Mouse (Mus musculus): ENCODE measurements at regions not wholly inside any gene's neighbourhood (a gene's known extent, or its start where the extent isn't known, plus 50 kb on each side); places are given as distances from the start of the nearest gene placed in this dataset.

DNA sequence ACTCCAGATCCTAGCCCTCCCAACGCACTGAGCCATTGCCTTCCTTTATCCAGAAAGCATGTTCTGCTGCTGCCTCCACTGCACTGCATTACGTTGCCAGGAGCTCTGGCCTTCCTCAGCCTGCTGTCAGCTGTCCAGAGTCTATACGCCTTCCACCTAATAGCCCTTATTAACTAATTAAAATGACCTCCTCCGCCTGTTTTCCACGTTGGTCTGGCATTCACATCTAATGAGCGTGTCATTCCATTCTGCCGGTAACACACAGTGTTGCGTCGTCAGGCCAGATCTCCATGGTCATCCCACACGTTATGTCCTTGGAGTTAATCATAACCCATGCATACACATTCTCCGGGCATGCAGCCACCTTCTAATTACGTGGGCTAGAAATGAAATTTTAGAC is 56.7 kb upstream of the Med4 start:
- ATAC-seq (ENCODE audit: insufficient read depth) = no peak
- H3K4me2 ChIP-seq (ENCODE audit: low read depth) = no peak overlapping the region
- peaks cover 0 to 7% of the 10 kb centered on the region in 2 experiments; a peak in 2 of 4 replicates for H3K4me1 ChIP-seq (replicated peaks; ENCODE audit: control insufficient read depth in 2 of 2, insufficient read depth in 2 of 2, low read length in 1 of 2)
- no peaks in the 10 kb centered on the region for H3K36me3 ChIP-seq (replicated peaks; ENCODE audit: control insufficient read depth, insufficient read depth, low read depth)
- H3K4me3 ChIP-seq (ENCODE audit: insufficient read depth in 1 of 2, low read depth in 2 of 2, low read length in 2 of 2) = no peak overlapping the region
- no peak for DNase-seq (ENCODE audit: low read depth in 3 of 3, low spot score in 3 of 3)
- WGBS (ENCODE audit: insufficient replicate concordance) = 60% methylated on average over 12 of the region's 12 CpGs
- H3K27ac ChIP-seq = no peak overlapping the region
- no peaks in the 10 kb centered on the region for H3K27me3 ChIP-seq (ENCODE audit: control insufficient read depth, insufficient read depth, low read length)
- no peaks in the 10 kb centered on the region for H3K9me3 ChIP-seq (ENCODE audit: control insufficient read depth, low read length)
- H3K9ac ChIP-seq (replicated peaks) = no peak overlapping the region
- TF ChIP-seq EP300 (IDR thresholded peaks at IDR 0.05; ENCODE audit: low read depth) (no peak), CTCF (IDR thresholded peaks at IDR 0.05; ENCODE audit: low read depth) (no peak)

DNA sequence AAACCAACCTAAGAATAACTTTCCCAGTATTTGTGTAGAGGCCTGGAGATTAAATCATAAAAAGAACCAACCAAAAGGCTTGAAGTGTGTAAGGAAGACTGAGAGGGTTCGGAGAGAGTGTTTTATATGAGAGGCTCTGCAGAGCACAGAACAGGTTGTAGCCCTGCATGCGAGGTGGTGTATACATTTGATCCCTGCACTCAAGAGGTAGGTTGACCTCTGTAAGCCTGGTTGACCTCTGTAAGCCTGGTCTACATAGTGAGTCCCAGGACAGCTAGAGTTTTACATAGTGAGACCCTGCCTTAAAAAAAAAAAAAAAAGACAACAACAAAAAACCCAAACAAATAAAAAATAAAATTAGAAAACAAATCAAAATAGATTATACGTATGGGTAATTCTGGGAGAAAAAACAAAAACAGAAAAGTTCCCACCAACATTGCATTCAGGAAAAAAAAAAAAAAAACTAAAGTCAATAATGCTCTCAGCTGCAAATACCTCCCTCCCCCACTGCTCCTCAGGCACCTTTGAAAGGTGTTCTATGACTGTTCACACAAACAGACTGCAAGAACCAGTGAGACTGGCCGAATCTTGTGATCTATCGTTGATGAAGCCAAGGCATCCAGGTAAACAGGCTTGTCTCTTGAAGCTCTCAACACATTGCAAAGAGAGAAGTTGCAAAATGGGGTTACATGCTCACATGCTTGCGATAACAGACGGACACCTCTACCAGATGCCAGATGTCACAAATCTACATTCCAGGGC is 57.3 kb upstream of the Med4 start:
- 70% methylated on average over 7 of the region's 7 CpGs for WGBS (ENCODE audit: insufficient replicate concordance)
- Histone ChIP-seq H3K27me3 (ENCODE audit: control insufficient read depth, insufficient read depth, low read length) (no peaks in the 10 kb centered on the region), H3K27ac (no peak overlapping the region), H3K4me1 (replicated peaks; ENCODE audit: control insufficient read depth in 2 of 2, insufficient read depth in 2 of 2, low read length in 1 of 2) (peaks cover 0 to 7% of the 10 kb centered on the region in 2 experiments; a peak in 2 of 4 replicates), H3K9ac (replicated peaks) (no peak overlapping the region), H3K4me2 (ENCODE audit: low read depth) (no peak overlapping the region), H3K36me3 (replicated peaks; ENCODE audit: control insufficient read depth, insufficient read depth, low read depth) (no peaks in the 10 kb centered on the region), H3K4me3 (ENCODE audit: insufficient read depth in 1 of 2, low read depth in 2 of 2, low read length in 2 of 2) (no peak overlapping the region), H3K9me3 (ENCODE audit: control insufficient read depth, low read length) (no peaks in the 10 kb centered on the region)
- DNase-seq (ENCODE audit: low read depth in 3 of 3, low spot score in 3 of 3) = no peak
- no peak for TF ChIP-seq CTCF (IDR thresholded peaks at IDR 0.05; ENCODE audit: low read depth)
- TF ChIP-seq EP300 (IDR thresholded peaks at IDR 0.05; ENCODE audit: low read depth) = no peak
- ATAC-seq (ENCODE audit: insufficient read depth) = 0 out of 2 replicates have a peak, but pooled peaks have one; percentile 35

DNA sequence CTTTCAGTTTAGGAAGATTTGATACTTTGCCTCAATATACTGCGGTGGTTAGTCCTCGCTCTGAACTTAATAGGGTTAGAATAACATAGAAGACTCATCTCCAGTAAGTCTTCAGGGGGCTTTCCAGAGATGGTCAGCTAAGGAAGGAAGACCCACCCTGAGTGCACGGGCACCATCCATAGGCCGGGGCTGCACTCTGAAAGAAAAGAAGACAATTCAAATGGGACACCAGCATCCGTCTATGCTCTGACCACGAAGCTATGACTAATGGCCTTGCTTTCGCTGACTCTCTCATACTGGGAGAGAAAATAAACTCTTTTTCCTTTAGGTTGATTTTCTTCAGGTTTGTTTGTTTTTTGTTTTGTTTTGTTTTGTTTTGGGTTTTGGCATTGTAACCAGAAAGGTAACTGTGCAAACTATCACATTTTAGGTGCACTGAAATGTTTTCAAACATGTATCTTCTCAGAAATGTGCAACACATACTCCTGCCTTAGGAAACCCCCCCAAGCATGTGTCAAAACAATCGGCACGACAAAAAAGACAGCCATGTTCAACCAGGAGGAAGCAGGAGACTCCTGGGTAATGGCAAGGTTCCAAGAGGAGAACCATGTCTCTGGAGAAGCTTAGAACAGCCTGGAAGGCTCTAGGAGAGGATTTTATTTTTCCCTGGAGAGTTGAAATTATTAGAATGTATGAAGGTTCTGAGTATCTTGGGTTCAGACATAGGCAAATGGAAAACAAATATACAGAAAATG is 58.4 kb upstream of the Med4 start:
- DNase-seq (ENCODE audit: low read depth in 3 of 3, low spot score in 3 of 3) (no peak), ATAC-seq (ENCODE audit: insufficient read depth) (no peak)
- WGBS (ENCODE audit: insufficient replicate concordance) = 50% methylated on average over 9 of the region's 9 CpGs
- Histone ChIP-seq H3K4me1 (replicated peaks; ENCODE audit: control insufficient read depth in 2 of 2, insufficient read depth in 2 of 2, low read length in 1 of 2) (peaks cover 0 to 10% of the 10 kb centered on the region in 2 experiments; a peak in 2 of 4 replicates), H3K9ac (replicated peaks) (no peak overlapping the region), H3K27me3 (ENCODE audit: control insufficient read depth, insufficient read depth, low read length) (no peaks in the 10 kb centered on the region), H3K9me3 (ENCODE audit: control insufficient read depth, low read length) (no peaks in the 10 kb centered on the region), H3K36me3 (replicated peaks; ENCODE audit: control insufficient read depth, insufficient read depth, low read depth) (no peaks in the 10 kb centered on the region), H3K4me3 (ENCODE audit: insufficient read depth in 1 of 2, low read depth in 2 of 2, low read length in 2 of 2) (no peak overlapping the region), H3K4me2 (ENCODE audit: low read depth) (no peak overlapping the region), H3K27ac (no peak overlapping the region)
- TF ChIP-seq EP300 (IDR thresholded peaks at IDR 0.05; ENCODE audit: low read depth) (no peak), CTCF (IDR thresholded peaks at IDR 0.05; ENCODE audit: low read depth) (no peak)

DNA sequence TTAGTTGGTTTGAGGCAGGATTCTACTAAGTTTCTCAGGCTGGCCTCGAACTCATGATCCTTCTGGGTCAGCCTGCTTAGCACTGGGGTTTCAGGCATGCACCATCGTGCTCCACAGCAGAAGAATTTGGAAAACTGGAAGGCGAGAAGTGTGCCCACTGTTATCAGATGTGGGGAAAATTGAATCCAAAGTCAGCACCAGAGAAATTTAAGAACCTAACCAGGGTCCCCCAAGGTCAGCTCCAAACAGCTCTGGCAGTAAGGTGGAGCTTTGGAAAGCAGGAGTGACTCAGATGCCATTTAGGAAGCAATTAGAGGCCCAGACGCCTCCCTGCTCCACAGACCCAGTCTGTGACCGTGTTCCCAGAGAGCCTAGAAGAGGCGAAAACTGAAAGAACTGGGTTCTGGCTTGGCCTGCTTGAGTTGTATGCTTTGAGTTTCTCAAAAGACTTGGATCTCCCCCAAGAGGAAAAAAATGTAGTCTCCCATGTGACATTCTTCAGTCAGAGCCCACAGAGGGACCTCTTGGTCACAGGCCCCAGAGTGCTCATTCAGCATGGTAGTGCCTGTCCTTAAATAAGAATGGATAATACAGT is 59.8 kb upstream of the Med4 start:
- H3K36me3 ChIP-seq (replicated peaks; ENCODE audit: control insufficient read depth, insufficient read depth, low read depth) = no peaks in the 10 kb centered on the region
- no peaks in the 10 kb centered on the region for H3K27me3 ChIP-seq (ENCODE audit: control insufficient read depth, insufficient read depth, low read length)
- DNase-seq (ENCODE audit: low read depth in 3 of 3, low spot score in 3 of 3) = no peak
- no peaks in the 10 kb centered on the region for H3K9me3 ChIP-seq (ENCODE audit: control insufficient read depth, low read length)
- no peak for TF ChIP-seq CTCF (IDR thresholded peaks at IDR 0.05; ENCODE audit: low read depth)
- TF ChIP-seq EP300 (IDR thresholded peaks at IDR 0.05; ENCODE audit: low read depth) = no peak
- WGBS (ENCODE audit: insufficient replicate concordance) = 60% methylated on average over 6 of the region's 6 CpGs
- H3K4me2 ChIP-seq (ENCODE audit: low read depth) = no peak overlapping the region
- no peak for ATAC-seq (ENCODE audit: insufficient read depth)
- H3K4me3 ChIP-seq (ENCODE audit: insufficient read depth in 1 of 2, low read depth in 2 of 2, low read length in 2 of 2) = no peak overlapping the region
- no peak overlapping the region for H3K27ac ChIP-seq
- H3K9ac ChIP-seq (replicated peaks) = no peak overlapping the region
- peaks cover 2 to 23% of the 10 kb centered on the region in 2 experiments; a peak in 3 of 4 replicates for H3K4me1 ChIP-seq (replicated peaks; ENCODE audit: control insufficient read depth in 2 of 2, insufficient read depth in 2 of 2, low read length in 1 of 2)

DNA sequence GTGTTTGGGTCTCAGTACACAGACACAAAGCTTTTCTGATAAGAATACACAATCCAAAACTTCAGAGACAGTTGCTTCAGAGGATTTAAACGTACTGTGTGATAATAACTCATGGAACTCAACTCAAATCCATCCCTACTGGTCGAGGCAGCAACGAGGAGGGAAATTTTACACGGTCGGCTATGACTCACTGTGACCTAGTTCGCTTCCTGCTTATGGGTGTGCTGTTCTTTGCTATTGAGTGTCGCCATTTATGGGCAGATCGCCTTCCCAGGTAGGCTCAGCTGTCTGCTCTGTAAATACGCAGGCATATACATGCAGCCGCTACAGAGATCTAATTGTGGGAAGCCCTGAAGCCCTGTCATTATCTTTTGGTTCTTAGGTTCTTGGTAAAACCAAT is 60.7 kb upstream of the Med4 start:
- no peak overlapping the region for H3K9ac ChIP-seq (replicated peaks)
- H3K36me3 ChIP-seq (replicated peaks; ENCODE audit: control insufficient read depth, insufficient read depth, low read depth) = no peaks in the 10 kb centered on the region
- no peak for TF ChIP-seq CTCF (IDR thresholded peaks at IDR 0.05; ENCODE audit: low read depth)
- TF ChIP-seq EP300 (IDR thresholded peaks at IDR 0.05; ENCODE audit: low read depth) = no peak
- H3K27ac ChIP-seq = no peak overlapping the region
- DNase-seq (ENCODE audit: low read depth in 3 of 3, low spot score in 3 of 3) (no peak), ATAC-seq (ENCODE audit: insufficient read depth) (no peak)
- H3K4me3 ChIP-seq (ENCODE audit: insufficient read depth in 1 of 2, low read depth in 2 of 2, low read length in 2 of 2) = no peak overlapping the region
- no peaks in the 10 kb centered on the region for H3K9me3 ChIP-seq (ENCODE audit: control insufficient read depth, low read length)
- H3K27me3 ChIP-seq (ENCODE audit: control insufficient read depth, insufficient read depth, low read length) = no peaks in the 10 kb centered on the region
- WGBS (ENCODE audit: insufficient replicate concordance) = 60% methylated on average over 10 of the region's 10 CpGs
- peaks cover 2 to 28% of the 10 kb centered on the region in 2 experiments; a peak in 3 of 4 replicates for H3K4me1 ChIP-seq (replicated peaks; ENCODE audit: control insufficient read depth in 2 of 2, insufficient read depth in 2 of 2, low read length in 1 of 2)
- no peak overlapping the region for H3K4me2 ChIP-seq (ENCODE audit: low read depth)

Data from liver, embryonic 14.5 days (tissue).